Mouse (Mus musculus): ENCODE measurements around the gene Gtsf1l. TPM values are rescaled to one million over a fixed set of nuclear protein-coding genes. Genes with fewer than 3 reads are reported as not detected.

The Gtsf1l gene
- total RNA-seq, 2 experiments from 2014 or later = not detected

- intact Hi-C loops (cut with DNase I; ENCODE audit: low total_unique reads) = no loop called here
- DNase-seq = no peak
Measured at GRCm38 (mm10) chr2:163055715-163056114, 31.9 kb downstream of the Gtsf1l start.

DNA sequence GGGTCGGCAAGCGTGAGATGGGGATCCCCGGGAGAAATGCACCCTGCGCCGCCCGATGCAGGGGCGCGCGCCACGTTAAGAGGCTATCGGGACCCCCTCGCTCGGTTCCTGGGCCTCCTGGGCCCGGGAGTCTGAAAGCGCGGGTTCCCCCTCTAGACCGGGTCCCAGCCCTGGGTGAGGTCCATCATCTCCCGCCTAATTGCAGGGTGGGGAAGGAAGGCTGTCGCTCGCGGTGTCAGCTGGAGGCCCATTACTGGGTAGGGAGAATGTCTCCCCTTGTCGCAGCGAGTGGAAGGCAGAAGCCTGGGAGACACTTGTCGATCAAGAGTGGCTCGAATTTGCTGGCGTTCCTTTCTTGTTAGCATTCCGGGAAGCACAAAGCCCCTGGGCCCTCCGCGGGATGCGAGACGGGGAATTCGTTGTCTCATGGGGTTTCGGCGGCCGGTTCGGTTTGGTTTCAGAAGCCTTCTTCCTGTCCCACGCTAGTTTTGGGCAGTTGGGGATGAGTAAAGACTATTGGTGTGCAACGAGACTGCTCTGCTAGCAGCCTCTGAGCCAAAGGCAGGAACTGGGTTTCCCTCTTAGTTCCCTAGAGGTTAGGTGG, 32.7 kb downstream of the Gtsf1l start:
- DNase-seq = no peak
- intact Hi-C loops (cut with DNase I; ENCODE audit: low total_unique reads) = no loop called here

GRCm38 (mm10) chr2:163054335-163054840, 33.3 kb downstream of the Gtsf1l start, which contains the start of gene Mybl2:
Gene Mybl2, plus strand, starts transcription at chr2:163054687.
- peak; percentile 93 for DNase-seq
- intact Hi-C loops (cut with DNase I; ENCODE audit: low total_unique reads) = no loop called here

- DNase-seq = no peak
- intact Hi-C loops (cut with DNase I; ENCODE audit: low total_unique reads) = no loop called here
Measured at GRCm38 (mm10) chr2:163052826-163053225, 34.8 kb downstream of the Gtsf1l start.

DNA sequence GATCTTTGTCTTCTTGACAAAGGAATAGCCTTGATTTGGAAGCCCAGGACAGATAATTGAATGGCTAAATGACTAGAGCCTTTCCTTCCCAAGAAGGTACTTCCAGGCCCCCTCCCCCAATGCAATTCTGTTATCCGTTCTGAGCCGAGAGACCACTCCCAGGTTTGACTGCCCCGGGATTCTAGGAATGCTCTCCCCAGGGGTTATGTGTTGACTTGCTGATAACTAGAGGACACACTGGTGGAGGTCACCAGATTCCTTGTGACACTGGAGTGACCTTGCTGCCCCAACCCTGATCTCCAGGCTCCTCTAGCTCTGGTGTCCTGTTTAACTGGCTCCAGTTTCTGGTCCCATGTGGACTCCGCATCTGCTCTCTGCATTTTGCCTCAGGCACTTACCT, 35.6 kb downstream of the Gtsf1l start:
- intact Hi-C loops (cut with DNase I; ENCODE audit: low total_unique reads) = no loop called here

DNA sequence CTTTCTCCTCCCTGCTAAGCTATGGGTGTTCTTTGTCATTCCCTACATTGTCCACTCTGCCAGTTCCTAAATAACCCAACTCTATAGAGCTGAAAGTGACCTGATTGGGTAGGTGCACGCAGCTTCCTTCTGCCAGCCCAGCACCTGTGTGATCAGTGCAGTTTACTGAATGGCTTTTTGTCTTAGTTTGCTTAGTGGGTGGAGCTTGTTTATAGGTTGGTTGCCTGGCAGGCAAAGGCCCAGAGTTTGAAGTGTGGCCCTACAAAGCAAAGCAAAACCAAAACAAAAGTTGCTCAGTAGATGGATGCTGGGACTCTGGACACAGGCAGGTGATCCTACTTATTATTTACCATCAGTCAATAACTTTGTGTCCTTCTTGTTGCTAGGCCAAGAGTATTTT, 36.0 kb downstream of the Gtsf1l start:
- intact Hi-C loops (cut with DNase I; ENCODE audit: low total_unique reads) = no loop called here
- DNase-seq = no peak

More for the DNA sequence above, 35.6 kb downstream of the Gtsf1l start:
- no peak for DNase-seq

- no peak for DNase-seq
- intact Hi-C loops (cut with DNase I; ENCODE audit: low total_unique reads) = no loop called here
Measured at GRCm38 (mm10) chr2:163049116-163049515, 38.5 kb downstream of the Gtsf1l start.

GRCm38 (mm10) chr2:163048125-163048524, 39.5 kb downstream of the Gtsf1l start:
- intact Hi-C loops (cut with DNase I; ENCODE audit: low total_unique reads) = no loop called here
- peak; percentile 77 for DNase-seq

- intact Hi-C loops (cut with DNase I; ENCODE audit: low total_unique reads) = no loop called here
Measured at GRCm38 (mm10) chr2:163039940-163040339, 47.7 kb downstream of the Gtsf1l start.

More at GRCm38 (mm10) chr2:163039940-163040339, 47.7 kb downstream of the Gtsf1l start:
- no peak for DNase-seq

Small RNA genes lying within 50 kb of the gene (microRNA-seq; reads per million reads assigned to microRNA genes)
- 0 reads per million in 2 experiments for gene Gm22174
- 0 reads per million in 2 experiments for gene Mir7003

Other genes with a start within 250 kb of the Gtsf1l start
- gene Srsf6, start 156.3 kb downstream of the Gtsf1l start, total RNA-seq (2021) = 10 to 100 TPM; 51.0 to 53.3 TPM
- gene L3mbtl1, start 144.4 kb downstream of the Gtsf1l start, total RNA-seq (2021) = not detected
- not detected for gene Sgk2, start 100.5 kb downstream of the Gtsf1l start, total RNA-seq (2021)
- 10 to 100 TPM; 11.1 to 11.3 TPM for gene Ift52, start 70.5 kb downstream of the Gtsf1l start, total RNA-seq (2021)
- gene Mybl2, start 33.2 kb downstream of the Gtsf1l start, total RNA-seq (2021) = 1 to 10 TPM; 1.3 to 2.5 TPM
- under 1 TPM; 0.29 to 0.45 TPM for gene Tox2, start 115.3 kb upstream of the Gtsf1l start, total RNA-seq (2021)